ENCODE assay signal across 8 mouse cellular contexts in genomic region chr10:38553326-38553687, GRCm38 (mm10).
A peak's percentile ranks its signal among the peaks of the same experiment; 100 is the strongest.
DNase-seq lines count a peak whose midpoint lies in the region; ATAC-seq lines count a peak whose summit lies in the region.
"Had no signal": no experiment of that assay in that cellular context is flagged by ENCODE, and none has a peak within 500 bp of the region (broad histone marks: within the 10 kb centered on the region; RNA-seq: fewer than 3 reads in every experiment).

No protein-coding gene starts in this region.

- no peak for DNase-seq in kidney, adult 8-10 months
- DNase-seq in forebrain, embryonic 11.5 days (ENCODE audit: low spot score), result no peak
- peak; percentile 57 for DNase-seq in hindbrain, embryonic 14.5 days (ENCODE audit: low spot score)
- DNase-seq in embryo, embryonic 9.5 days (ENCODE audit: extremely low spot score), result no peak
- no peak for DNase-seq in left cerebral cortex, postnatal 10 days (ENCODE audit: extremely low spot score in 1 of 2, low spot score in 2 of 2)

- H3K4me2 ChIP-seq in kidney, embryonic 16.5 days (replicated peaks; ENCODE audit: low read depth, low read length), result peak overlapping the region; percentile 64
- H3K4me2 ChIP-seq in forebrain, embryonic 11.5 days (ENCODE audit: low read depth, low read length, severe bottlenecking), result no peak overlapping the region
- H3K4me2 ChIP-seq in hindbrain, embryonic 14.5 days (replicated peaks), result peak overlapping the region; percentile 50
- H3K4me2 ChIP-seq in neural tube, embryonic 12.5 days (replicated peaks), result peak overlapping the region; percentile 55

- ATAC-seq in kidney, embryonic 16.5 days (ENCODE audit: low FRiP score, low TSS enrichment), result no peak
- no peak for ATAC-seq in forebrain, embryonic 11.5 days (replicated peaks; ENCODE audit: low FRiP score)
- ATAC-seq in hindbrain, embryonic 14.5 days (ENCODE audit: low FRiP score), result no peak; the same call in 1 of the 2 replicates
- no peak for ATAC-seq in neural tube, embryonic 12.5 days (ENCODE audit: low FRiP score, low read depth)

- peak overlapping the region; percentile 32 for H3K9ac ChIP-seq in kidney, embryonic 16.5 days (replicated peaks; ENCODE audit: low read length)
- no peak overlapping the region for H3K9ac ChIP-seq in forebrain, embryonic 11.5 days (ENCODE audit: low read length)
- peak overlapping the region; percentile 68 for H3K9ac ChIP-seq in hindbrain, embryonic 14.5 days
- H3K9ac ChIP-seq in neural tube, embryonic 12.5 days, result no peak overlapping the region
- H3K9ac ChIP-seq: liver, embryonic 14.5 days had no signal

- H3K27me3 ChIP-seq in kidney, embryonic 16.5 days (ENCODE audit: insufficient read depth, low read length), result no peaks in the 10 kb centered on the region
- no peaks in the 10 kb centered on the region for H3K27me3 ChIP-seq in forebrain, embryonic 11.5 days (ENCODE audit: control insufficient read depth, insufficient read depth, low read length)
- H3K27me3 ChIP-seq in hindbrain, embryonic 14.5 days (ENCODE audit: control insufficient read depth, insufficient read depth, low read length), result no peaks in the 10 kb centered on the region
- H3K27me3 ChIP-seq in neural tube, embryonic 12.5 days (replicated peaks), result no peaks in the 10 kb centered on the region

- no peaks in the 10 kb centered on the region for H3K4me1 ChIP-seq in kidney, embryonic 16.5 days (ENCODE audit: insufficient read depth, low read length)
- H3K4me1 ChIP-seq in forebrain, embryonic 11.5 days (replicated peaks; ENCODE audit: control insufficient read depth, insufficient read depth, low read length), result no peaks in the 10 kb centered on the region; the same call in 1 of the 2 replicates
- H3K4me1 ChIP-seq in hindbrain, embryonic 14.5 days (replicated peaks; ENCODE audit: control insufficient read depth, insufficient read depth, low read length), result peaks cover 10% of the 10 kb centered on the region
- H3K4me1 ChIP-seq in neural tube, embryonic 12.5 days, result peaks cover 6% of the 10 kb centered on the region

- H3K27ac ChIP-seq in kidney, embryonic 16.5 days (ENCODE audit: low read length), result no peak overlapping the region
- H3K27ac ChIP-seq in forebrain, embryonic 11.5 days (ENCODE audit: low read depth, low read length), result peak overlapping the region; percentile 87
- peak overlapping the region; percentile 92 for H3K27ac ChIP-seq in hindbrain, embryonic 14.5 days
- H3K27ac ChIP-seq in neural tube, embryonic 12.5 days, result peak overlapping the region; percentile 79; the same call in 1 of the 2 replicates
- H3K27ac ChIP-seq: liver, embryonic 14.5 days had no signal

- no peaks in the 10 kb centered on the region for H3K9me3 ChIP-seq in kidney, embryonic 16.5 days (ENCODE audit: low read length)
- H3K9me3 ChIP-seq in forebrain, embryonic 11.5 days (ENCODE audit: control insufficient read depth, low read length), result no peaks in the 10 kb centered on the region
- 0 out of 2 replicates have a peak, but pooled peaks cover 1% of the 10 kb centered on the region for H3K9me3 ChIP-seq in hindbrain, embryonic 14.5 days (ENCODE audit: control insufficient read depth, low read length)
- H3K9me3 ChIP-seq in neural tube, embryonic 12.5 days, result no peaks in the 10 kb centered on the region; the same call in 1 of the 2 replicates

- intact Hi-C loops in left cerebral cortex, postnatal 10 days (cut with DNase I), result loop anchor here (5.0 to 10.0 kb wide), 3 partner anchors 491 to 1481 kb away; partner anchors contain the start of gene Marcks

- no peaks in the 10 kb centered on the region for H3K36me3 ChIP-seq in kidney, embryonic 16.5 days (ENCODE audit: insufficient read depth, low read length)
- no peaks in the 10 kb centered on the region for H3K36me3 ChIP-seq in forebrain, embryonic 11.5 days (ENCODE audit: control insufficient read depth, insufficient read depth, low read length)
- no peaks in the 10 kb centered on the region for H3K36me3 ChIP-seq in hindbrain, embryonic 14.5 days (replicated peaks; ENCODE audit: control insufficient read depth, insufficient read depth)
- no peaks in the 10 kb centered on the region for H3K36me3 ChIP-seq in neural tube, embryonic 12.5 days

- H3K4me3 ChIP-seq in kidney, embryonic 16.5 days (ENCODE audit: low read length), result peak overlapping the region; percentile 35; the same call in 1 of the 2 replicates
- no peak overlapping the region for H3K4me3 ChIP-seq in forebrain, embryonic 11.5 days (ENCODE audit: low read depth, low read length)
- peak overlapping the region; percentile 35 for H3K4me3 ChIP-seq in hindbrain, embryonic 14.5 days (replicated peaks; ENCODE audit: low read length)
- H3K4me3 ChIP-seq in neural tube, embryonic 12.5 days, result no peak overlapping the region

Comparison
In these comparisons a context has a peak if more than half of its experiments do, and no peak if none do; other contexts are left out.
1. H3K4me3 ChIP-seq: peak in kidney, embryonic 16.5 days (single experiment) and hindbrain, embryonic 14.5 days (single experiment); none in forebrain, embryonic 11.5 days (single experiment) and neural tube, embryonic 12.5 days (single experiment).
2. H3K9ac ChIP-seq: peak in kidney, embryonic 16.5 days (single experiment) and hindbrain, embryonic 14.5 days (single experiment); none in forebrain, embryonic 11.5 days (single experiment) and neural tube, embryonic 12.5 days (single experiment).